Mouse (Mus musculus): ENCODE data around the gene Krt23.

Krt23 gene

GRCm38 (mm10) chr11:99492733-99493573 lies at the start of gene Krt23:
Gene Krt23, minus strand, starts transcription at chr11:99493137.
- DNase-seq (ENCODE audit: low spot score in 2 of 2) = no peak

- peak; percentile 18 to 34 for DNase-seq (ENCODE audit: low spot score in 2 of 2)
Observed at GRCm38 (mm10) chr11:99539721-99540120, 46.8 kb upstream of the Krt23 start.

- DNase-seq (ENCODE audit: low spot score in 2 of 2) = no peak
Observed at GRCm38 (mm10) chr11:99521288-99521860, 28.4 kb upstream of the Krt23 start, which contains the start of gene Krt39. Gene Krt39, minus strand, starts transcription at chr11:99521338.

GRCm38 (mm10) chr11:99514098-99514497 lies 21.2 kb upstream of the Krt23 start:
- no peak for DNase-seq (ENCODE audit: low spot score in 2 of 2)

- DNase-seq (ENCODE audit: low spot score in 2 of 2) = no peak
Observed at GRCm38 (mm10) chr11:99500095-99500805, 7.3 kb upstream of the Krt23 start.

- no peak for DNase-seq (ENCODE audit: low spot score in 2 of 2)
Observed at GRCm38 (mm10) chr11:99496460-99496859, 3.5 kb upstream of the Krt23 start.

- DNase-seq (ENCODE audit: low spot score in 2 of 2) = no peak
Observed at GRCm38 (mm10) chr11:99494741-99495140, 1.8 kb upstream of the Krt23 start.

- DNase-seq (ENCODE audit: low spot score in 2 of 2) = no peak
Observed at GRCm38 (mm10) chr11:99493574-99493850, 575 bp upstream of the Krt23 start.

GRCm38 (mm10) chr11:99491040-99491439 lies 1.9 kb downstream of the Krt23 start:
- no peak for DNase-seq (ENCODE audit: low spot score in 2 of 2)

GRCm38 (mm10) chr11:99490624-99491023 lies 2.3 kb downstream of the Krt23 start:
- no peak for DNase-seq (ENCODE audit: low spot score in 2 of 2)

- no peak for DNase-seq (ENCODE audit: low spot score in 2 of 2)
Observed at GRCm38 (mm10) chr11:99489233-99489632, 3.7 kb downstream of the Krt23 start.

- no peak for DNase-seq (ENCODE audit: low spot score in 2 of 2)
Observed at GRCm38 (mm10) chr11:99474981-99475380, 18.0 kb downstream of the Krt23 start.

- no peak for DNase-seq (ENCODE audit: low spot score in 2 of 2)
Observed at GRCm38 (mm10) chr11:99473433-99473832, 19.5 kb downstream of the Krt23 start.

- DNase-seq (ENCODE audit: low spot score in 2 of 2) = no peak
Observed at GRCm38 (mm10) chr11:99472405-99472804, 20.5 kb downstream of the Krt23 start.

- no peak for DNase-seq (ENCODE audit: low spot score in 2 of 2)
Observed at GRCm38 (mm10) chr11:99471946-99472345, 21.0 kb downstream of the Krt23 start.

GRCm38 (mm10) chr11:99469228-99469627 lies 23.7 kb downstream of the Krt23 start:
- no peak for DNase-seq (ENCODE audit: low spot score in 2 of 2)

GRCm38 (mm10) chr11:99468566-99468965 lies 24.4 kb downstream of the Krt23 start:
- no peak for DNase-seq (ENCODE audit: low spot score in 2 of 2)

GRCm38 (mm10) chr11:99466316-99466715 lies 26.6 kb downstream of the Krt23 start:
- peak; percentile 16 to 45 for DNase-seq (ENCODE audit: low spot score in 2 of 2)

GRCm38 (mm10) chr11:99464836-99465235 lies 28.1 kb downstream of the Krt23 start:
- peak; percentile 67 to 69 for DNase-seq (ENCODE audit: low spot score in 2 of 2)

- DNase-seq (ENCODE audit: low spot score in 2 of 2) = peak; percentile 25 to 47
Observed at GRCm38 (mm10) chr11:99463155-99463554, 29.8 kb downstream of the Krt23 start.

GRCm38 (mm10) chr11:99461736-99462135 lies 31.2 kb downstream of the Krt23 start:
- DNase-seq (ENCODE audit: low spot score in 2 of 2) = no peak

GRCm38 (mm10) chr11:99458887-99459286 lies 34.0 kb downstream of the Krt23 start:
- no peak for DNase-seq (ENCODE audit: low spot score in 2 of 2)

- DNase-seq (ENCODE audit: low spot score in 2 of 2) = no peak
Observed at GRCm38 (mm10) chr11:99454759-99455158, 38.2 kb downstream of the Krt23 start.

All from right cerebral cortex, postnatal 36 days (tissue).